Comparison of ENCODE assay signal across 8 mouse cellular contexts in the genomic region with DNA sequence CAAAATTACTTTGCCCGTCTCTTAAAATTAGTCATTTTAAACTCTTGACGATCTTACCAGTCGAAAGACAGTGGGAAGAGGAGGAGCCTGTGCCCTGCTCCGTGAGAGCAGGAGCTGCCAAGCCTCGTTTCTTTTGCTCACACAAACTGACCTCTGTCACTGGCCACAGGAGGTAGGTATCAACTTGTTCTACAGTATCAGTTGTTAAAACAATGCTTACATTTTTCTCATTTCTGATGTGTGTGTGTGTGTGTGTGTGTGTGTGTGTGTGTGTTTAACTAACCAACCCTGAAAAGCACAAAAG. TPM values are rescaled to one million over a fixed set of nuclear protein-coding genes. Genes with fewer than 3 reads are reported as not detected.
DNase-seq lines count a peak whose midpoint lies in the region; ATAC-seq lines count a peak whose summit lies in the region.

No protein-coding gene starts in this region.

- no peak for DNase-seq in heart, postnatal 10 days
- DNase-seq in cerebellum, postnatal 4 days (ENCODE audit: low spot score in 2 of 2) = no peak
- DNase-seq in adrenal gland, adult (ENCODE audit: inconsistent age in 2 of 2, low spot score in 1 of 2) = no peak
- no peak for DNase-seq in frontal cortex, adult 2 months (ENCODE audit: extremely low spot score in 1 of 2, low spot score in 1 of 2)

- peak overlapping the region; percentile 27 for H3K4me3 ChIP-seq in heart, embryonic 16.5 days (ENCODE audit: low read length)
- H3K4me3 ChIP-seq in embryonic facial prominence, embryonic 13.5 days = no peak overlapping the region
- H3K4me3 ChIP-seq in hindbrain, embryonic 15.5 days = peak overlapping the region; percentile 9; the same call in 1 of the 2 replicates
- 0 out of 2 replicates have a peak overlapping the region, but pooled peaks have one; percentile 2 for H3K4me3 ChIP-seq in midbrain, embryonic 13.5 days (replicated peaks)

- WGBS in heart, embryonic 16.5 days = 3% methylated on average over 5 of the region's 5 CpGs
- WGBS in embryonic facial prominence, embryonic 13.5 days = 6% methylated on average over 5 of the region's 5 CpGs
- 11% methylated on average over 5 of the region's 5 CpGs for WGBS in hindbrain, embryonic 15.5 days
- WGBS in midbrain, embryonic 13.5 days = 10% methylated on average over 5 of the region's 5 CpGs

- peak overlapping the region; percentile 55 for H3K4me2 ChIP-seq in heart, embryonic 16.5 days (ENCODE audit: low read depth, low read length)
- H3K4me2 ChIP-seq in embryonic facial prominence, embryonic 13.5 days = peak overlapping the region; percentile 48
- peak overlapping the region; percentile 42 for H3K4me2 ChIP-seq in hindbrain, embryonic 15.5 days
- H3K4me2 ChIP-seq in midbrain, embryonic 13.5 days (replicated peaks) = peak overlapping the region; percentile 39

- H3K36me3 ChIP-seq in heart, embryonic 16.5 days (ENCODE audit: control insufficient read depth, insufficient read depth) = no peaks in the 10 kb centered on the region
- no peaks in the 10 kb centered on the region for H3K36me3 ChIP-seq in embryonic facial prominence, embryonic 13.5 days
- no peaks in the 10 kb centered on the region for H3K36me3 ChIP-seq in hindbrain, embryonic 15.5 days
- H3K36me3 ChIP-seq in midbrain, embryonic 13.5 days = no peaks in the 10 kb centered on the region

- peaks cover 26% of the 10 kb centered on the region for H3K4me1 ChIP-seq in heart, embryonic 16.5 days (ENCODE audit: control insufficient read depth, insufficient read depth, low read length)
- H3K4me1 ChIP-seq in embryonic facial prominence, embryonic 13.5 days = peaks cover 12% of the 10 kb centered on the region
- peaks cover 17% of the 10 kb centered on the region for H3K4me1 ChIP-seq in hindbrain, embryonic 15.5 days (replicated peaks)
- peaks cover 14% of the 10 kb centered on the region for H3K4me1 ChIP-seq in midbrain, embryonic 13.5 days (replicated peaks)

- intact Hi-C loops in heart, postnatal 10 days (cut with DNase I) = loop anchor here (1.0 to 5.0 kb wide), 2 partner anchors 43 to 211 kb away; no protein-coding TSS in a partner anchor

- no peaks in the 10 kb centered on the region for H3K9me3 ChIP-seq in heart, embryonic 16.5 days (replicated peaks; ENCODE audit: control insufficient read depth, low read length)
- no peaks in the 10 kb centered on the region for H3K9me3 ChIP-seq in embryonic facial prominence, embryonic 13.5 days
- no peaks in the 10 kb centered on the region for H3K9me3 ChIP-seq in hindbrain, embryonic 15.5 days
- no peaks in the 10 kb centered on the region for H3K9me3 ChIP-seq in midbrain, embryonic 13.5 days

- no peak for ATAC-seq in heart, embryonic 16.5 days (replicated peaks; ENCODE audit: extremely low read depth, insufficient read depth, low FRiP score)
- ATAC-seq in embryonic facial prominence, embryonic 13.5 days (ENCODE audit: insufficient number of reproducible peaks, insufficient read depth, low FRiP score, low TSS enrichment, low read depth) = no peak
- peak; percentile 31; the same call in 1 of the 2 replicates for ATAC-seq in hindbrain, embryonic 15.5 days (ENCODE audit: low FRiP score, low read depth)
- peak; percentile 64 for ATAC-seq in midbrain, embryonic 13.5 days

- peak overlapping the region; percentile 96 for H3K27ac ChIP-seq in heart, embryonic 16.5 days (ENCODE audit: low read length)
- no peak overlapping the region for H3K27ac ChIP-seq in embryonic facial prominence, embryonic 13.5 days
- H3K27ac ChIP-seq in hindbrain, embryonic 15.5 days (replicated peaks) = no peak overlapping the region
- H3K27ac ChIP-seq in midbrain, embryonic 13.5 days = no peak overlapping the region

- H3K9ac ChIP-seq in heart, embryonic 16.5 days (ENCODE audit: low read length) = peak overlapping the region; percentile 53; the same call in 1 of the 2 replicates
- peak overlapping the region; percentile 46; the same call in 1 of the 2 replicates for H3K9ac ChIP-seq in embryonic facial prominence, embryonic 13.5 days
- no peak overlapping the region for H3K9ac ChIP-seq in hindbrain, embryonic 15.5 days
- H3K9ac ChIP-seq in midbrain, embryonic 13.5 days (replicated peaks) = no peak overlapping the region

- no peaks in the 10 kb centered on the region for H3K27me3 ChIP-seq in heart, embryonic 16.5 days (ENCODE audit: control insufficient read depth, insufficient read depth, low read length)
- H3K27me3 ChIP-seq in embryonic facial prominence, embryonic 13.5 days = no peaks in the 10 kb centered on the region
- H3K27me3 ChIP-seq in hindbrain, embryonic 15.5 days = no peaks in the 10 kb centered on the region
- no peaks in the 10 kb centered on the region for H3K27me3 ChIP-seq in midbrain, embryonic 13.5 days

RNA-seq across cellular contexts. Expression of a gene that starts 41.7 kb away (rescaled TPM):
- 8.7 and 9.8 TPM in 2 replicates for polyA plus RNA-seq in heart, embryonic 16.5 days (2015; fragmentation: Nextera tagmentation; extraction: Ambion mirVana)
- total RNA-seq in heart, postnatal 10 days (2021) = 10 to 100 TPM; 28.7 to 33.1 TPM
- 12.6 and 14.4 TPM in 2 replicates for polyA plus RNA-seq in embryonic facial prominence, embryonic 13.5 days (2015; fragmentation: Nextera tagmentation; extraction: Ambion mirVana)
- polyA plus RNA-seq in hindbrain, embryonic 15.5 days (2015; fragmentation: Nextera tagmentation; extraction: Ambion mirVana) = 8.4 and 9.3 TPM in 2 replicates
- 8.0 and 8.7 TPM in 2 replicates for polyA plus RNA-seq in midbrain, embryonic 13.5 days (2015; fragmentation: Nextera tagmentation; extraction: Ambion mirVana)
- 11.0 and 12.0 TPM in 2 replicates for polyA plus RNA-seq in frontal cortex, adult 2 months (2012; rRNA removed)

Comparison
In these comparisons a context has a peak if more than half of its experiments do, and no peak if none do; other contexts are left out.
1. ATAC-seq: peak in hindbrain, embryonic 15.5 days (single experiment) and midbrain, embryonic 13.5 days (single experiment); none in heart, embryonic 16.5 days (single experiment) and embryonic facial prominence, embryonic 13.5 days (single experiment).
2. H3K9ac ChIP-seq: peak in heart, embryonic 16.5 days (single experiment) and embryonic facial prominence, embryonic 13.5 days (single experiment); none in hindbrain, embryonic 15.5 days (single experiment) and midbrain, embryonic 13.5 days (single experiment).
3. Peak in every context shown above with its lines, with median percentiles within 50 percentile points of each other: H3K4me2 ChIP-seq.